ENCODE assay signal across 10 mouse cellular contexts in the genomic region with DNA sequence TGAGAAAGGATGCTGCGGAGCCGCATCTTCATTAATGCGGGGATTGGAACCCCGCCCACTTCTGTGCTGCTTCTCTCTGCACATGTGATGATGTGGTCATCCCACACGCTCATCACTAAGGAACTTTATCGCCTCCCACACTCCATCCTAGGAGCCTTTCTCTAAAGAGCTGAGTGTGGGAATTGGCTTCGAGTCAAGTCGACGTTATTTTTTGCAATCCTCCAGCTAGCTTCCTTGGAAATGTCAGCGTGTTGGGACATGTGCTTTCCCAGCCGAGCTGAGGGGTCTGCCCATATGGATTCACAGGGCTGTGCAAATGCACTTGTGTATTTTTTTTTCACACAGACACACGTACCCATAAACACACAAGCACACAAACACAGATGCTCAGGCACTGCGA.
DNase-seq lines count a peak whose midpoint lies in the region; TF ChIP-seq lines count a peak whose summit lies in the region.
"Had no signal": no experiment of that assay in that cellular context is flagged by ENCODE, and none has a peak within 500 bp of the region (broad histone marks: within the 10 kb centered on the region; RNA-seq: fewer than 3 reads in every experiment).

No protein-coding gene starts in this region.

- TF ChIP-seq POLR2A in kidney, adult 2 months (IDR thresholded peaks at IDR 0.05; ENCODE audit: low read depth, low read length) = no peak

- H3K36me3 ChIP-seq in kidney, adult 2 months (ENCODE audit: control insufficient read depth, insufficient read depth, low read length) = no peaks in the 10 kb centered on the region

- no peaks in the 10 kb centered on the region for H3K27me3 ChIP-seq in kidney, adult 2 months (replicated peaks; ENCODE audit: control insufficient read depth, insufficient read depth, low read length)

- DNase-seq in kidney, postnatal 10 days = peak; percentile 5
- no peak for DNase-seq in kidney, adult 2 months
- peak; percentile 82 to 91 for DNase-seq in frontal cortex, postnatal 36 days (ENCODE audit: low spot score in 2 of 2)
- peak; percentile 46 to 67 for DNase-seq in layer of hippocampus, postnatal 14 days (ENCODE audit: low spot score in 2 of 2)
- DNase-seq in right cerebral cortex, postnatal 36 days (ENCODE audit: low spot score in 2 of 2) = peak; percentile 82 to 91
- DNase-seq in thymus, postnatal 14 days = no peak
- DNase-seq in adrenal gland, postnatal 10 days = no peak
- DNase-seq: cerebellum, adult 9-11 months; kidney, adult 18-20 months; thymus, postnatal 25 days had no signal

- no peak overlapping the region for H3K4me3 ChIP-seq in kidney, adult 2 months (ENCODE audit: insufficient read depth, low read depth, low read length)

- WGBS in kidney, adult 2 months = 83% methylated on average over 13 of the region's 13 CpGs

- no peak for TF ChIP-seq CTCF in kidney, adult 2 months (conservative IDR thresholded peaks at IDR 0.05; ENCODE audit: insufficient read depth, insufficient read length, low read depth, low read length)

- H3K27ac ChIP-seq in kidney, adult 2 months (ENCODE audit: insufficient read depth, low read depth, low read length) = no peak overlapping the region

- no peaks in the 10 kb centered on the region for H3K4me1 ChIP-seq in kidney, adult 2 months (ENCODE audit: control insufficient read depth, insufficient read depth, low read length)

Comparison
In these comparisons a context has a peak if more than half of its experiments do, and no peak if none do; other contexts are left out.
1. DNase-seq: peak in kidney, postnatal 10 days (single experiment), frontal cortex, postnatal 36 days (2 of 2), layer of hippocampus, postnatal 14 days (2 of 2) and right cerebral cortex, postnatal 36 days (2 of 2); none in kidney, adult 2 months (single experiment), thymus, postnatal 14 days (single experiment) and adrenal gland, postnatal 10 days (single experiment).